Mouse (Mus musculus): ENCODE results near the gene Hoxd12. TPM values are rescaled to one million over a fixed set of nuclear protein-coding genes. Genes with fewer than 3 reads are reported as not detected.
A peak's percentile ranks its signal among the peaks of the same experiment; 100 is the strongest.

Hoxd12 gene
- polyA plus RNA-seq, 1 experiment = not detected

DNA sequence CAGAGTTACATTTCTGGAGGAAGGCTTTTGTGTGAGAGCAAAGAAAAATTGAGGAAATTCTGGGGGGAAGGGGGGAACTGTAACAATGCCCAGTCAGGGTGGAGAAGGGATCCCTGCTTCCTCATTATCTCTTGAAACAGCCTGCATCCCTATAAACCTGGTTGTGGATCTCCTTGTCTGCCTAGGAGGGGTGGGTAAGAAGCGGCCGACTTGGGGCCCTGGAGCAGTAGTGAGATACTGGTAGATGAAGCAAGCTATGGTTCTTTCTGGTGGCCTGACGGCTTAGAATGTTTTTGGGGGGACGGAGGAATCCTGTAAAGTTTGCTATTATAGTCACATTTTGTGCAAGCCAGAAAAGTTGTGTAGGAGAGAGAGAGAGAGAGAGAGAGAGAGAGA, 18.6 kb downstream of the Hoxd12 start:
- no peak for DNase-seq (ENCODE audit: extremely low spot score in 1 of 2, low spot score in 1 of 2)

- DNase-seq (ENCODE audit: extremely low spot score in 1 of 2, low spot score in 1 of 2) = no peak
These were observed 19.3 kb downstream of the Hoxd12 start for GRCm38 (mm10) chr2:74694066-74694465.

GRCm38 (mm10) chr2:74695383-74695782, 20.6 kb downstream of the Hoxd12 start:
- DNase-seq (ENCODE audit: extremely low spot score in 1 of 2, low spot score in 1 of 2) = no peak

DNA sequence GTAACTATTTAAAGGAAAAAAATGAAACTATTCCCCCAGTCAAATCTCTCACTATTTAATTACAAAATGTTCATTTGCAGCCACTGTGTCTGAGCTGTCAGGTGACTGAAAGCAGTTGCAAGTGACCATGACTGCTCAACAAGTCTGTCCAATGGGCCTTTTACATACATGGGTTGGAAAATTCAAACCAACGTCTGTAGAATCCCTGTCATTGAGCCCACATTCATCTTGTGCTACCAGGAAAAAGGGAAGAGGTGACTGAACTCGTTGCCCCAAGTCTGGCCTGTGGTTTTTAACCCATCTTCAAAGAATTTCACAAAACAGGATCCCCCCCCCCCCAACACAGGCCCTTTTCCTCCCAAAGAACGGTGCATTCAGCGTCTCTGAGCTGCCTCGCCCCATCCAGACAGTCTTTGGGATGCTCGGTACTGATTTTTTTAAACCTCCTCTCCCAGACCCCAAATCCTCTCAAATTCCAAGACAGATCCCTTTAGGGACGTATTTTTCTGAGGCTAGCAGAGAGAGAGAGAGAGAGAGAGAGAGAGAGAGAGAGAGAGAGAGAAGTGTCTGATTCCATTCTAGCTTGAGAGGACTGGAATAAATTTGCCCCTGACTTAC, 21.1 kb downstream of the Hoxd12 start:
- no peak for DNase-seq (ENCODE audit: extremely low spot score in 1 of 2, low spot score in 1 of 2)

DNA sequence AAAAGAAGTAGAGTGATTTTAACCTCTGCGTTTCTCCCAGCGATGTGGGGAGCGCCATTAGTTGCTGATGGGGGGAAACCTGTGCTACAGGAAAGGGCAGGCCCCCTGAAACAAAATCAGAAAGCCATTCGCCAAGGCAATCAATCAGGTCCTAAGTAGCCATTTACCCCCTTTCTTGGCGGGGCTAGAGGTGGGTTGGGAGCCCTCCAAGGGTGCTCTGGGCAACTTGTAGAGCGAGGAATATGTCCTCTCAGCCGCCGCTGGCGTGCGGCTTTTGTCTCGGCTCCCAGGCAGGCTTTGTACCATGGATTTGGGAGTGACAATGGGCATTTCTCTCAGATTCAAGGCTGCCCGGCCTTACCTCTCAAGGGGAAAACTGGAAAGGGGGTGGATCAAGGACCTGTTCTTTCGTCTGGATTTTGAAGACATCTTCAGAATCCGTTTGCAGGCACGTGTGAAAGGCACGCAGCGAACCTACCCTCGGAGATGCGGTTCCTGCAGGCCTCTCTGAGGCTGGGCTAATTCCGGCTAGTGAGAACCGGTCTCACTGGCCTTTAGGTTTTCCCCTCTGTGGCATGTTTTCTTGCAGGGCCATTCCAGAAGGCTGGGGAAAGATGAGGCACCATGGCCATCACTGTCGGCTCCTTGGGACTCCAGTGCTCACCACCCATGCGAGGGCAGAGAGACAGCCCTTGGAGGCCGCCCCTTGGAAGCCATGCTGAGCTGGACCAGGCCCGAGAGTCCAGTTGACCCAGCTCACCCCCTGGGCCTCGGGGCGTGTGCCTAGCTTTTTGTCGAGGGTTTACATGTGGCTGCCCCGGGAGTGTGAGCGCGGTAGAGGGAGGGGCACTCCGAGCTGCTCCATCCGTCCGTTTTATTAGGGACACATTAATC, 21.9 kb downstream of the Hoxd12 start:
- no peak for DNase-seq (ENCODE audit: extremely low spot score in 1 of 2, low spot score in 1 of 2)

- DNase-seq (ENCODE audit: extremely low spot score in 1 of 2, low spot score in 1 of 2) = no peak
These were observed 22.8 kb downstream of the Hoxd12 start, which contains the start of gene Hoxd9 for GRCm38 (mm10) chr2:74697567-74698121. Hoxd9 (plus strand) TSS chr2:74697727.

GRCm38 (mm10) chr2:74698201-74699052, 23.6 kb downstream of the Hoxd12 start:
- no peak for DNase-seq (ENCODE audit: extremely low spot score in 1 of 2, low spot score in 1 of 2)

DNA sequence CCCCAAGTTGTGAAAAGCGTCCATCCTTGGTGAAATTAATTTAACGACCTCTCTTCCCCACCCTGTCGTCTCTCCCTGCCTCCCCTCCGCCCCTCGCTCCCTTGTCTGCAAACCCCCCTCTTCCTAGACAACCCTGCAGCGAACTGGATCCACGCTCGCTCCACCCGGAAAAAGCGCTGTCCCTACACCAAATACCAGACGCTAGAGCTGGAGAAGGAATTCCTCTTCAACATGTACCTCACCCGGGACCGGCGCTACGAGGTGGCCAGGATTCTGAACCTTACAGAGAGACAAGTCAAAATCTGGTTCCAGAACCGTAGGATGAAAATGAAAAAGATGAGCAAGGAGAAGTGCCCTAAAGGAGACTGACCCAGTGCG, 24.2 kb downstream of the Hoxd12 start:
- DNase-seq (ENCODE audit: extremely low spot score in 1 of 2, low spot score in 1 of 2) = no peak

GRCm38 (mm10) chr2:74699664-74700545, 25.1 kb downstream of the Hoxd12 start:
- no peak for DNase-seq (ENCODE audit: extremely low spot score in 1 of 2, low spot score in 1 of 2)

DNA sequence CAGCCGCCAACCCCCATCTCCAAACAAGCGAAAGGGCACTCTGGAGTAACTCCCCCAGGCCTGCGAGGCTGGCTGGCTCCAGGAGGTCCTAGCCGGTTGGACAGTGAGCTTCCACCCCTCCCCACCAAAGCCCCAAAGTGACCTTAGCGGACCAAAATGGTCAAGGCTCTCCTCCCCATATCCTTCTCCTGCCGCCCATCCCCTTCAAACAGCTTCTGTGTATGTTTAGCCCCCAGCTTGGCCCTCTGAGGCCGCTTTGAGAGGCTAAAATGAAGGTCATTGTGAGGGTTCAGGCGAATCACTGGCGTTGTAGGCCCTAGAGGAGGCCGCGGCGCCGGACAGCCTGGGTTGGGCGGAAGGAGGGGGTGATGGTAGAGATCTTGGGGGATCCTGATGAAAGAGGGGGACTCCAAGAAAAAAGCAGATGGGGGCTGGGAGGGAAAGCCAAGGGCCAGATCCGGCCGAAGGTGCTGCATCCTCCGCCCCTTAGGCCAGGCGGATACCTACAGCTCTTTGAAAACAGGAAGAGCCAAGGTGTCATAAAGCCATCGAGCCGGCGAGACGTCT, 25.8 kb downstream of the Hoxd12 start:
- no peak for DNase-seq (ENCODE audit: extremely low spot score in 1 of 2, low spot score in 1 of 2)

GRCm38 (mm10) chr2:74701949-74702819, 27.4 kb downstream of the Hoxd12 start:
- DNase-seq (ENCODE audit: extremely low spot score in 1 of 2, low spot score in 1 of 2) = peak; percentile 25 to 92

- DNase-seq (ENCODE audit: extremely low spot score in 1 of 2, low spot score in 1 of 2) = no peak
These were observed 28.0 kb downstream of the Hoxd12 start for GRCm38 (mm10) chr2:74702820-74703219.

- DNase-seq (ENCODE audit: extremely low spot score in 1 of 2, low spot score in 1 of 2) = no peak
These were observed 28.5 kb downstream of the Hoxd12 start for GRCm38 (mm10) chr2:74703317-74703716.

- DNase-seq (ENCODE audit: extremely low spot score in 1 of 2, low spot score in 1 of 2) = no peak
These were observed 29.0 kb downstream of the Hoxd12 start for GRCm38 (mm10) chr2:74703720-74704392.

DNA sequence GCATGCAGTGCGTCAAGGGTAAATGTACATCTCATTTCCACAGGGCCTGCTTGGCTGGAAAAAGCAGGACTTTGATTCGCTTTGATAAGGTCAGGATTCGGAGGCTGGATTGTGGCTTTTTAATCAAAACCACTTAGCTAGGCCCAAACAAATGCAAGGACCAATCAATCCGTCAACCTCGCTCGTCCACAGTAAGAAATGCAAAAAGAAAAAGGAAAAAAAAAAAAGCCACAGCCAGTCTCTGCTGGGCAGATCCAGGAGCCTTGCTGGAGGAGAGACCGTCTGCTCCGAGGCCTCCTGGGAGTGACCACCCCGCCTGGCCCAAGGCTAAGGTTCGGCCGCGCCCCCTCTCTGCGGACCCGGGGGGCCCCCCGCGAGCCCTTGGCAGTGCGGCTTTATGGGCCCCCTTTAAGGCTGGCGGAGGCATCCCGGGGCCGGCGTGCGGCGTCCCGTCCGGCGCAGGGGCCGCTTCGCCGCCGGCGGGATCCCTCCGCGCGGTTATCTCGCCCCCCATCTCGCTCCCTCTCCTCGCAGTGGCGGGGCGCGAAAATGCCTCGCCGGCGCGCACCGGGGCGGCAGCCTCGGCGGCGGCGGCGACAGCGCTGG, 29.7 kb downstream of the Hoxd12 start, which contains the start of gene Hoxd8:
Hoxd8 (plus strand) TSS at position 223 of the 606 bp plus-strand sequence.
- DNase-seq (ENCODE audit: extremely low spot score in 1 of 2, low spot score in 1 of 2) = no peak

GRCm38 (mm10) chr2:74704999-74705466, 30.2 kb downstream of the Hoxd12 start:
- DNase-seq (ENCODE audit: extremely low spot score in 1 of 2, low spot score in 1 of 2) = no peak

- no peak for DNase-seq (ENCODE audit: extremely low spot score in 1 of 2, low spot score in 1 of 2)
These were observed 30.8 kb downstream of the Hoxd12 start for GRCm38 (mm10) chr2:74705467-74706089.

Data from frontal cortex, adult 2 months (tissue).